Mouse (Mus musculus) liver, embryonic 12.5 days (tissue): ENCODE data around the gene Fbxo34. TPM values are rescaled to one million over a fixed set of nuclear protein-coding genes. Genes with fewer than 3 reads are reported as not detected.
A peak's percentile ranks its signal among the peaks of the same experiment; 100 is the strongest.
"Not testable (repeated sequence)": the region's sequence is repeated elsewhere in the genome, so short reads cannot be mapped to it uniquely, and the experiment has no call there.

Experiments used
- ATAC-seq: fragments of 200-750 bp; cut with Nextera tagmentation; 2 replicates; pipeline ENCODE4 v1.8.0; 2017; ENCODE audit warnings: moderate number of reproducible peaks, mild to moderate bottlenecking, moderate library complexity
- H3K27ac ChIP-seq: fragments of 300-500 bp; sonication (generic); 2 replicates; pipeline ENCODE4 v1.5.1; 2016; ENCODE audit warnings: mild to moderate bottlenecking
- H3K27me3 ChIP-seq: fragments of 300-500 bp; sonication (generic); replicated peaks from 2 replicates; pipeline ENCODE4 v1.6.1; 2016; ENCODE audit warnings: mild to moderate bottlenecking, moderate library complexity
- H3K36me3 ChIP-seq: fragments of 300-500 bp; sonication (generic); 2 replicates; pipeline ENCODE4 v1.6.1; 2016; ENCODE audit warnings: mild to moderate bottlenecking, moderate library complexity
- H3K4me1 ChIP-seq: fragments of 300-500 bp; sonication (generic); 2 replicates; pipeline ENCODE4 v1.6.1; 2016
- H3K4me2 ChIP-seq: fragments of 300-500 bp; sonication (generic); 2 replicates; pipeline ENCODE4 v1.6.1; 2016; ENCODE audit warnings: mild to moderate bottlenecking, moderate library complexity
- H3K4me3 ChIP-seq: fragments of 300-500 bp; sonication (generic); 2 replicates; pipeline ENCODE4 v1.5.1; 2016; ENCODE audit warnings: mild to moderate bottlenecking, moderate library complexity
- H3K9ac ChIP-seq: fragments of 300-500 bp; sonication (generic); 2 replicates; pipeline ENCODE4 v1.6.1; 2016; ENCODE audit warnings: mild to moderate bottlenecking, moderate library complexity
- H3K9me3 ChIP-seq: fragments of 300-500 bp; sonication (generic); replicated peaks from 2 replicates; pipeline ENCODE4 v1.6.1; 2016; ENCODE audit warnings: mild to moderate bottlenecking, moderate library complexity
- WGBS: fragments of 180-500 bp; shearing (Covaris S2); methylation state at CpG from one replicate; pipeline ENCODE4 v1.1.7; 2016; ENCODE audit not compliant: insufficient replicate concordance; 5-methylcytosine and 5-hydroxymethylcytosine counted together
- polyA plus RNA-seq: library from polyadenylated mRNA; unstranded; fragments of >200 nt; fragmentation: Nextera tagmentation; extraction: Ambion mirVana; gene quantifications from 2 replicates; pipeline ENCODE4 v1.2.1, GENCODE M21; 2016

The Fbxo34 gene
- polyA plus RNA-seq, 1 experiment from 2014 or later: 36.4 TPM

DNA sequence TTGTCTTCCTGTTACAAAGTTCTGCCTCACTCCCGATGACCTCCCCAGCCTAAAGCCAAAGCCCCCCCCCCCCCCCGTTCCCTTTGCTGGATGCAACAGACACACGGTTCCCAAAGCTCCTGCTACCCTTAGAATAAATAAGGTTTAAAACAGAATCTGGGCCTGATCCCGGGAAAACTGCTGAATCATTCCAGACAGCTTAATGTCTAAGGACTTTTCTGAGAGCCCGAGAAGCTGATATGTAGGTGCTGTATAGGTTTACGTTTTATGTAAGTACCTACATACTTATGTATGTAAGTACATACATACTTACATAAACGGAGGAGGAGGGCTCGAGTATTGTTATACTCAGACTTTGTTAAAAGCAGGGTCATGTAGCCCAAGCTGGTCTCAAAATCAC, 75.2 kb downstream of the Fbxo34 start:
- Histone ChIP-seq H3K4me1 (peaks cover 84% of the 10 kb centered on the region), H3K4me2 (peak overlapping the region; percentile 8; the same call in 1 of the 2 replicates), H3K27me3 (no peaks in the 10 kb centered on the region), H3K36me3 (peaks cover 29% of the 10 kb centered on the region), H3K27ac (peak overlapping the region; percentile 94), H3K9me3 (no peaks in the 10 kb centered on the region), H3K4me3 (no peak overlapping the region), H3K9ac (peak overlapping the region; percentile 53)
- WGBS: 58% methylated on average over 8 of the region's 8 CpGs
- no peak for ATAC-seq

DNA sequence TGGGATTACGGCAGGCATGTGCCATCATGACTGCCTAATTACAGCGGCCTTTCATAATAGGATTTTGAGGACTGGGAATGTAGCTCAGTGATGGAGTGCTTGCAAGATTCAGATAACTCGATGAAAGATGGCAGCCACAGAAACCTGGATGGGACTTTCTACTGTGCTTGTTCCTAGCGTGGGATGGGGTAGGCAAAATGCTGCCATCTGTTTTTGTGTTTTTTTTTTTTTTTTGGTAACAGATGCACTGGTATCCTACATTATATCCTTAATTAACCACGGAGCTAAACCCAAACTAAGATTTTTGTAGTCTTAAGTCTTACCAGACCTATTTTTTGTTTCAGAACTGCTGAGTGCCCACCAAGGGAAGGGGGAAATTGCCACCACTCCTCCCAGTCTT, 75.6 kb downstream of the Fbxo34 start:
- H3K4me2 ChIP-seq: no peak overlapping the region
- peaks cover 79% of the 10 kb centered on the region for H3K4me1 ChIP-seq
- peak overlapping the region; percentile 53 for H3K9ac ChIP-seq
- no peak for ATAC-seq
- H3K9me3 ChIP-seq: no peaks in the 10 kb centered on the region
- no peak overlapping the region for H3K4me3 ChIP-seq
- 83% methylated on average over 5 of the region's 5 CpGs for WGBS
- H3K36me3 ChIP-seq: peaks cover 34% of the 10 kb centered on the region
- H3K27me3 ChIP-seq: no peaks in the 10 kb centered on the region
- H3K27ac ChIP-seq: peak overlapping the region; percentile 94

DNA sequence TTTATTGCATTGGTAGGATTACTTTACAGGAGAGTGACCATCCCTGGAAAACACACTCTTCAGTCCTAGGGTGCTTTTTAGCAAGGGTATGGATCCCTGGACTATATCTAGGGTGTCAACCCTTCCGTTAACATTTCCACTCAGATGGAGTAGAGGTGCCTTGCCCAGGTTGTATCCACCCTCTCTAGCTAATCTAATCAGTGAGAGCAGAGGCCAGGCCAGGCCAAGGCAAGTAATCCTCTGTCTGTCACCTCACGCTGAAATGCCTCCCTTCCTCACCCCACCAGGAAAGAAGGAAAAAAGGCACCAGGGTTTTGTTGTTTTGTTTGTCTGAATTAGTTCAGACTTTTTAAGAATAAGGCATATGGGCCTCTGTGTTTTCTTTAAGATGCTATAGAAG, 77.6 kb downstream of the Fbxo34 start:
- H3K27ac ChIP-seq: peak overlapping the region; percentile 94
- peaks cover 70% of the 10 kb centered on the region for H3K4me1 ChIP-seq
- H3K27me3 ChIP-seq: no peaks in the 10 kb centered on the region
- H3K4me3 ChIP-seq: peak overlapping the region; percentile 3; the same call in 1 of the 2 replicates
- WGBS: 14% methylated on average over 2 of the region's 2 CpGs
- peak overlapping the region; percentile 53 for H3K4me2 ChIP-seq
- H3K36me3 ChIP-seq: peaks cover 50% of the 10 kb centered on the region
- peak; percentile 96 for ATAC-seq
- no peaks in the 10 kb centered on the region for H3K9me3 ChIP-seq
- peak overlapping the region; percentile 53 for H3K9ac ChIP-seq

DNA sequence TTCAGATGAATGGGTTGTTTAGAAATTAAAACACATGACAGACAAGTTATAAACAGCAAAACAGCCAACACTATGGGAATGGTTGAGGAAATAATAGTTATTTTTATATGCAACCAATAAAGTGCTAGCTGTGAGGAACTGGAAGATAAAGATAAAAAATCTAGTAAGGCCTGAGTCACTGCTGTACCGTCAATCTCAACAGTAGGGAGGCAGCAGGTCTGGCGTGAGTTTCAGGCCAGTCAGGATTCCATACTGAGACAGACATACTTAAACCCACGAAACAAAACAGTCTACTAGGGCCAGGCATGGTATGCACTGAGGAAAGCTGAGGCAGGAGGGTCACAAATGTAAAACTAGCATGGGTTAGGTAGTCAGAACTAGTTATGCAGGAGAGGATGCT, 78.1 kb downstream of the Fbxo34 start:
- peak overlapping the region; percentile 53 for H3K9ac ChIP-seq
- WGBS: 47% methylated on average over 3 of the region's 3 CpGs
- peak overlapping the region; percentile 3; the same call in 1 of the 2 replicates for H3K4me3 ChIP-seq
- H3K27ac ChIP-seq: peak overlapping the region; percentile 94
- no peaks in the 10 kb centered on the region for H3K9me3 ChIP-seq
- peaks cover 75% of the 10 kb centered on the region for H3K4me1 ChIP-seq
- H3K36me3 ChIP-seq: peaks cover 50% of the 10 kb centered on the region
- no peaks in the 10 kb centered on the region for H3K27me3 ChIP-seq
- peak; percentile 54; the same call in 1 of the 2 replicates for ATAC-seq
- H3K4me2 ChIP-seq: peak overlapping the region; percentile 53

DNA sequence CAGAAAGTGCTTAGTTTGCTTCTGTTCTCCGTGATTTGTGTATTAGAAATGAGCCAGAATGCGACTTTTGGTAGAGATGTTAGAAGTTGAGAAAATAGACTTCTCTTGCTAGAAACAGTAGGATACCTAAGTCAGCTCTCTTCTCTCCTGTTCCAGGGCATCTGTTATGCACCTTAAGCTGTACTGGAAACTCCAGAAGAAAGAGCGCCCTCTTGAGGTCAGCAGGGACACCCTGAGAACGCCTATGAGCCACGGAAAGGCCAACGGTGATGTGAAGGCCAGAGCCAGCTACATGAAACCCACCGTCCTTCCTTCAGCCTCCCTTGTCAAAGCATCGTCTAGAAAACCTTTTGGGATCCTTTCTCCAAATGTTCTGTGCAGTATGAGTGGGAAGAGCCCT, 78.8 kb downstream of the Fbxo34 start:
- Histone ChIP-seq H3K27me3 (no peaks in the 10 kb centered on the region), H3K27ac (peak overlapping the region; percentile 94), H3K9me3 (no peaks in the 10 kb centered on the region), H3K36me3 (peaks cover 50% of the 10 kb centered on the region), H3K9ac (peak overlapping the region; percentile 53; the same call in 1 of the 2 replicates), H3K4me2 (peak overlapping the region; percentile 53; the same call in 1 of the 2 replicates), H3K4me1 (peaks cover 75% of the 10 kb centered on the region), H3K4me3 (no peak overlapping the region)
- WGBS: 39% methylated on average over 8 of the region's 8 CpGs
- ATAC-seq: no peak

DNA sequence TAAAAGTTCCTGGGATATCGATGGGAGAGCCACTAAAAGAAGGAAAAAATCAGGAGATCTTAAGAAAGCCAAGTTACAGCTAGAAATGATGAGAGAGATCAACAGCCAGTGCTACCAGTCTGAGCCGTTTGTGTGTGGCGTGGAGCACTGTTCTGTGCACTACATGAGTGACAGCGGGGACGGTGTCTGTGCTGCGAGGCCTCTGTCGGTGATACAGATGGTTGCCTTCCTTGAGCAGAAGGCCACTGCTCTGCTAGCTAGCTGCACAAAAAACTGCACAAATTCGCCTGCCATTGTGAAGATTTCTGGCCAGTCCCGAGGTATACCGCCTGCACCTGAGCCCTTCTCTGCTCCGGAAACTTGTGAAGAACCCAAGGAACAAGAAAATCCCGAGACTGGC, 79.4 kb downstream of the Fbxo34 start:
- H3K9me3 ChIP-seq, H3K9ac ChIP-seq, H3K4me3 ChIP-seq, ATAC-seq, H3K4me2 ChIP-seq, H3K27me3 ChIP-seq, H3K27ac ChIP-seq: not testable (repeated sequence)
- peaks cover 75% of the 10 kb centered on the region for H3K4me1 ChIP-seq
- H3K36me3 ChIP-seq: peaks cover 50% of the 10 kb centered on the region
- 88% methylated on average over 12 of the region's 12 CpGs for WGBS

DNA sequence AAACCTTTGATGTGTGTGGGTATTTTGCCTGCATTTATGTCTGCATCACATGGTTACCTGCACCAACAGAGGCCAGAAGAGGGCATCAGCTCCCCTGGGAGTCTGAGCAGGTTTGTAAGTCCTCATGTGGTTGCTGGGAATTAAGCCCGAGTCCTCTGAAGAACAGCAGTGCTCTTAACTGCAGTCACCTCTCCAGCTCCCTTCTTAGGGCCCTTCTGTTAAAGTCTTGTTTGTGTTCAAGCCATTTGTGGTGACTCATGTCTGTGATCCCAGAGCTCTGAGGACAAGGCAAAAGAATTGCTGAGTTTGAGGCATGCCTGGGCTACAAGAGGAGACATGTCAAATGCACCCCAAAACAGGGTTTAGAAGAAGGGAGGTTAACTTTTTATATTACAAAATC, 82.3 kb downstream of the Fbxo34 start:
- 74% methylated on average over 1 of the region's 1 CpGs for WGBS
- H3K4me2 ChIP-seq: no peak overlapping the region
- H3K9me3 ChIP-seq: no peaks in the 10 kb centered on the region
- peaks cover 36% of the 10 kb centered on the region for H3K36me3 ChIP-seq
- H3K4me3 ChIP-seq: no peak overlapping the region
- H3K9ac ChIP-seq: no peak overlapping the region; the same call in 1 of the 2 replicates
- no peaks in the 10 kb centered on the region for H3K27me3 ChIP-seq
- H3K4me1 ChIP-seq: peaks cover 58% of the 10 kb centered on the region
- ATAC-seq: no peak
- H3K27ac ChIP-seq: peak overlapping the region; percentile 98

DNA sequence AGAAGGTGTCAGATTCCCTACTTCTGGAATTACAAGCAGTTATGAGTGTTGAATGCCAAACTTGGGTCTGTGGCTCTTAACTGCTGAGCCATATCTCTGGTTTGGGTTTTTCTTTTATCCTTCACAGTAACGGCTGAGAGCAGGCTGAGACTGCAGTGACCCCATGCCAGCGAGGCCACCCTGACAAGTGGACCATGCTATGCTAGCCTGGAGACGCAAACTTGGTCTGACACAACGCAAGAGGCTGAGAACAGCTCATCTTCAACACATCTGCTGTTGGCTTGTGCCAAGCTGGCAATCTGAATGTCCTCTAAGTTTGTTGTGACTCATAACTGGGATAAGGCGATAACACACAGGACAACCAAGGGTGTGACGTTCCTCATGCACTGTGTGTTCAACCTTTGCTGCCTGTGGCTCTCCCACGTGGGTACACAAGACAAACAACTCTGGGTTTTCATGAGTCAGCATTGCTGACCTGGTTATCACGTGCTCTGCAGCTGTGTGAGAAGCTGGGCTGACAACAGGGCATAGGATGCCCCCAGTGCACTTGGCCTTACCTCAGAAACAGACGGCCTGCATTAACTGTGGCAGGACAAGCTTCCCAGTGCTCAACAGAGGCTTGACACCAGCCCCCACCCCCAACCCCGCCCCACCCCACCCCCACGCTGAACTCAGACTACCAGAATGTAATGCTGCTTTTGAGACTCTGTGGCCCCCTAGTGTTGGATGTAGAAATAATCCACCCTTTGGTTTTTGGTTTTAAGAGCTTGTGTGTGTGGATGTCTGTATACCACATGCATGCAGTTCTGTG, 83.3 kb downstream of the Fbxo34 start:
- H3K9ac ChIP-seq: peak overlapping the region; percentile 64
- peak overlapping the region; percentile 98 for H3K27ac ChIP-seq
- H3K4me2 ChIP-seq: peak overlapping the region; percentile 54
- 15% methylated on average over 11 of the region's 11 CpGs for WGBS
- no peaks in the 10 kb centered on the region for H3K9me3 ChIP-seq
- no peaks in the 10 kb centered on the region for H3K27me3 ChIP-seq
- H3K4me1 ChIP-seq: peaks cover 47% of the 10 kb centered on the region
- peak; percentile 95 for ATAC-seq
- peaks cover 35% of the 10 kb centered on the region for H3K36me3 ChIP-seq
- peak overlapping the region; percentile 4; the same call in 1 of the 2 replicates for H3K4me3 ChIP-seq

DNA sequence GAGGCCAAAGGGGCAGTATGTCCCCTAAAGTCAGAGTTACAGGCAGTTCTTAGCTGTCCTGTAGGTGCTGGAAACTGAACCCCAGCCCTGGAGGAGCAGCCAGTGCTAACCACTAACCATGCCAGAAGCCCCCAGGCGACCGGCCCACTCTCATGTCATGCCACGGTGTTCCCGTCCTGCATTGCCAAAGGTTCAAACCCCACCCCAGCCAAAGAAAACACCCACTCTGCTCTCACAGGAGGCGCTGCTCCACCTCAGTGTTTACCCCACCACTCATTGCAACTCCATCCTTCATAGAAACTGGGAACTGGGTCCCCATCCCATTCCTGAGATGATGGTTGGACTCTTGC, 83.9 kb downstream of the Fbxo34 start:
- 72% methylated on average over 5 of the region's 5 CpGs for WGBS
- Histone ChIP-seq H3K4me3 (peak overlapping the region; percentile 4; the same call in 1 of the 2 replicates), H3K27me3 (no peaks in the 10 kb centered on the region), H3K4me2 (peak overlapping the region; percentile 54), H3K9ac (peak overlapping the region; percentile 64), H3K36me3 (peaks cover 34% of the 10 kb centered on the region), H3K9me3 (no peaks in the 10 kb centered on the region), H3K4me1 (peaks cover 41% of the 10 kb centered on the region), H3K27ac (peak overlapping the region; percentile 98)
- no peak for ATAC-seq

DNA sequence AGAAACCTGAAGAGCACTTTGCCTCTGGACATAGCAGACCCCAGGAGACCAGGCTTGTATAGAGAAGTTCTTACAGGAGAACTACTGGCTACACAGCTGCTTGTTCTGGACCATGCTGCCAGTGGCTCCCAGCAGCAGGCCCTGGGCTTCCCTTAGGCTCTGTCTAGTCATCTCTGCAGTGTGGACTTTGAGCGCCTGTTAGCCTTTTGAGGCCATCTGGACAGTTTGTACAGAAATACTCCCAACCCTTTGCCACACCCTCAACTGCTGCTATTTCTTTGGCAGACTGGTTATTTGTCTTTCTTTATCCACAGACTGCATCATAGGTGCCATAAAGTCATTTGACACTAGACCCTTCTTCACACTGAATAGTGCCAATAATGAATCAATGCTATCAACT, 84.9 kb downstream of the Fbxo34 start:
- ATAC-seq: no peak
- H3K9ac ChIP-seq: peak overlapping the region; percentile 64; the same call in 1 of the 2 replicates
- H3K36me3 ChIP-seq: peaks cover 28% of the 10 kb centered on the region
- peaks cover 39% of the 10 kb centered on the region for H3K4me1 ChIP-seq
- H3K4me2 ChIP-seq: no peak overlapping the region
- no peaks in the 10 kb centered on the region for H3K27me3 ChIP-seq
- H3K9me3 ChIP-seq: no peaks in the 10 kb centered on the region
- WGBS: 76% methylated on average over 1 of the region's 1 CpGs
- H3K27ac ChIP-seq: peak overlapping the region; percentile 98
- no peak overlapping the region for H3K4me3 ChIP-seq

DNA sequence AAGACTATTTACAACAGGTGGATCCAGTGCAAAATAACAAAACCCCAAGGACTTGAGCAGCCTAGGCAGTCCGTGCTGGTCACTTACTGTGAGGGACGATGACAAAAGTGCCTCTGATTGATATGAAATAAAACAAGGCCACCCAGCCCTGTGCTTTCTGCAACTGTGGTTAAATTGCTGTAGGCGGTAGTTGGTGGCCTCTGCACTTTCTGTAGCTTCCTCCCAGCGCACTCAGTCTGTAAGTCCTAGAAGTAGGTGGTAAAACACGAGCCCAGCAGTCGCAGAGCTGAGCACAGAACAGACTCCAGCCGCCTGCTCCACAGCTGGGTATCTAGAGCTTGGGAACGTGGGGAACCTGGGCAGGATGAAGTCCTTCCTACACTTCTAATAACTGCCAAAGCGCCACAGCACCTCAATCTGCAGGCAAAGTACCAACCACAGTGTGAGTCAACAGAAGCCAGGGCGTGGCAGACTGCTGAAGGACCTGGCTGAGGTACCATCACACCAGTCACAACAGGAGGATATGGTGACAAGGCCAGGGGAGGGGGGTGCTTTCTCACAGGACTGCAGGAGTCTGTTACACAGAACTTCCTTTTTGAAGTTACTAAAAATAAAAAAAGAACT, 91.2 kb downstream of the Fbxo34 start:
- Histone ChIP-seq H3K9me3 (no peaks in the 10 kb centered on the region), H3K27ac (peak overlapping the region; percentile 57), H3K4me1 (peaks cover 32% of the 10 kb centered on the region), H3K27me3 (no peaks in the 10 kb centered on the region), H3K36me3 (peaks cover 52% of the 10 kb centered on the region), H3K9ac (no peak overlapping the region), H3K4me3 (no peak overlapping the region), H3K4me2 (no peak overlapping the region)
- ATAC-seq: no peak
- WGBS: 80% methylated on average over 10 of the region's 10 CpGs

DNA sequence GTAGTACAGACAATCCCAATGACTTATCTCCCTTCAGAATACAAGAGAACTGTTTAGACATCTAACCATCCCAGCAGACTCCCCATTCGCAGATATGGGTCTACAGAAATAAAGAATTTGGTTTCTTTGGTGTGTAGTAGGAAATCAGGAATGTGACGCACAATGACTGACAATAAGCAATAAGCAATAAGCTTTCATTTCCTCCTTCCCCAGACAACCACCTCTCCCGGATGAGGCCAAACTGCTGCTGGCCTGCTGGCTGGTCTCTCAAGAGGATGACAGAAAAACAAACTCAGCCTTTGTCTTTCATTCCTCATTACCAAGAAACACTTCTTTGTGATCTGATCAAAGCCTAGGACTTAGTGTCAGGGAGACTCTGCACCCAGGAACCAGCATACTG, 92.1 kb downstream of the Fbxo34 start:
- Histone ChIP-seq H3K4me2 (no peak overlapping the region), H3K4me1 (peaks cover 35% of the 10 kb centered on the region), H3K9me3 (no peaks in the 10 kb centered on the region), H3K27me3 (no peaks in the 10 kb centered on the region), H3K36me3 (peaks cover 60% of the 10 kb centered on the region), H3K9ac (no peak overlapping the region), H3K27ac (no peak overlapping the region), H3K4me3 (no peak overlapping the region)
- 78% methylated on average over 3 of the region's 3 CpGs for WGBS
- no peak for ATAC-seq
